ENCODE assay signal across 8 mouse cellular contexts in the genomic region with DNA sequence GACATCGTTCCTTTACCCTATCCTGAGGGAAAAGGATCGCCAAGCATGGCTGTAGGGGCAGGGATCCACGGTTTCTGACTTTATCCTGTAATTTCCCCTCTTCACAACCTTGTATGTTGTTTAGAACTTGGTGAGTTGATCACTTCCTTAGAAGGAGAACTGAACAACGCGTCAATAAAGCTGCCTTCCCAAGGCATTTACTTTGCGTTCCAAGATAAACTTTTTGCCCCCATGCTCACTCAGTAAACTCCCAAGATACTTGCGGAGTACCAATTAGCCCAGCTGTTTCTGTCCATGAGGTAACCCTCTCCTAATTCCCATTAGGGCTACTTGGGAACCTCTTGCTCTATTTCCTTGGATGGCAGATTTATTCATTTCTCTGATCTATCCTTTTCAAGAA. TPM values are rescaled to one million over a fixed set of nuclear protein-coding genes. Genes with fewer than 3 reads are reported as not detected.
DNase-seq lines count a peak whose midpoint lies in the region; ATAC-seq lines count a peak whose summit lies in the region.

No protein-coding gene starts in this region.

- peak overlapping the region; percentile 96 for H3K4me2 ChIP-seq in kidney, embryonic 16.5 days (replicated peaks; ENCODE audit: low read depth, low read length)
- H3K4me2 ChIP-seq in embryonic facial prominence, embryonic 12.5 days (replicated peaks): peak overlapping the region; percentile 91
- H3K4me2 ChIP-seq in hindbrain, embryonic 16.5 days (ENCODE audit: low read length): peak overlapping the region; percentile 98
- peak overlapping the region; percentile 96 for H3K4me2 ChIP-seq in midbrain, embryonic 16.5 days (ENCODE audit: low read length)

- H3K27me3 ChIP-seq in kidney, embryonic 16.5 days (ENCODE audit: insufficient read depth, low read length): no peaks in the 10 kb centered on the region
- H3K27me3 ChIP-seq in embryonic facial prominence, embryonic 12.5 days: no peaks in the 10 kb centered on the region
- H3K27me3 ChIP-seq in hindbrain, embryonic 16.5 days (replicated peaks; ENCODE audit: control insufficient read depth, insufficient read depth, low read length): no peaks in the 10 kb centered on the region
- peaks cover 3% of the 10 kb centered on the region; the same call in 1 of the 2 replicates for H3K27me3 ChIP-seq in midbrain, embryonic 16.5 days (ENCODE audit: control insufficient read depth, insufficient read depth, low read depth, low read length)

- peak overlapping the region; percentile 82 for H3K9ac ChIP-seq in kidney, embryonic 16.5 days (replicated peaks; ENCODE audit: low read length)
- H3K9ac ChIP-seq in embryonic facial prominence, embryonic 12.5 days: peak overlapping the region; percentile 77
- no peak overlapping the region for H3K9ac ChIP-seq in hindbrain, embryonic 16.5 days (ENCODE audit: low read depth, low read length)
- no peak overlapping the region for H3K9ac ChIP-seq in midbrain, embryonic 16.5 days (ENCODE audit: low read depth, low read length)

- H3K4me3 ChIP-seq in kidney, embryonic 16.5 days (ENCODE audit: low read length): peak overlapping the region; percentile 73
- H3K4me3 ChIP-seq in embryonic facial prominence, embryonic 12.5 days: peak overlapping the region; percentile 82
- H3K4me3 ChIP-seq in hindbrain, embryonic 16.5 days (ENCODE audit: low read length): peak overlapping the region; percentile 66
- H3K4me3 ChIP-seq in midbrain, embryonic 16.5 days (ENCODE audit: low read depth, low read length): peak overlapping the region; percentile 64

- peak overlapping the region; percentile 92 for H3K27ac ChIP-seq in kidney, embryonic 16.5 days (ENCODE audit: low read length)
- H3K27ac ChIP-seq in embryonic facial prominence, embryonic 12.5 days: peak overlapping the region; percentile 63
- H3K27ac ChIP-seq in hindbrain, embryonic 16.5 days (ENCODE audit: low read depth, low read length): no peak overlapping the region
- H3K27ac ChIP-seq in midbrain, embryonic 16.5 days (ENCODE audit: low read length): no peak overlapping the region

- H3K9me3 ChIP-seq in kidney, embryonic 16.5 days (ENCODE audit: low read length): no peaks in the 10 kb centered on the region
- no peaks in the 10 kb centered on the region for H3K9me3 ChIP-seq in embryonic facial prominence, embryonic 12.5 days
- no peaks in the 10 kb centered on the region for H3K9me3 ChIP-seq in hindbrain, embryonic 16.5 days (ENCODE audit: control insufficient read depth, low read length)
- no peaks in the 10 kb centered on the region for H3K9me3 ChIP-seq in midbrain, embryonic 16.5 days (replicated peaks; ENCODE audit: control insufficient read depth, low read length, poor library complexity, severe bottlenecking)

- no peak for ATAC-seq in kidney, embryonic 16.5 days (ENCODE audit: low FRiP score, low TSS enrichment)
- no peak for ATAC-seq in embryonic facial prominence, embryonic 12.5 days (ENCODE audit: insufficient number of reproducible peaks, insufficient read depth, low FRiP score, low TSS enrichment)
- ATAC-seq in hindbrain, embryonic 16.5 days: no peak
- no peak for ATAC-seq in midbrain, embryonic 16.5 days

- WGBS in kidney, embryonic 16.5 days: 38% methylated on average over 7 of the region's 7 CpGs
- WGBS in embryonic facial prominence, embryonic 12.5 days: 51% methylated on average over 7 of the region's 7 CpGs
- 66% methylated on average over 7 of the region's 7 CpGs for WGBS in hindbrain, embryonic 16.5 days
- WGBS in midbrain, embryonic 16.5 days: 65% methylated on average over 7 of the region's 7 CpGs

- DNase-seq in kidney, adult 18-20 months: no peak
- DNase-seq in left cerebral cortex, adult 9 months (ENCODE audit: low spot score in 2 of 2): no peak
- DNase-seq in adrenal gland, adult 18-20 months (ENCODE audit: low spot score in 2 of 2): no peak
- DNase-seq in embryo, embryonic 11 days: no peak

- H3K36me3 ChIP-seq in kidney, embryonic 16.5 days (ENCODE audit: insufficient read depth, low read length): peaks cover 11% of the 10 kb centered on the region; the same call in 1 of the 2 replicates
- peaks cover 7% of the 10 kb centered on the region; the same call in 1 of the 2 replicates for H3K36me3 ChIP-seq in embryonic facial prominence, embryonic 12.5 days
- H3K36me3 ChIP-seq in hindbrain, embryonic 16.5 days (ENCODE audit: control insufficient read depth, insufficient read depth, low read length): no peaks in the 10 kb centered on the region
- no peaks in the 10 kb centered on the region for H3K36me3 ChIP-seq in midbrain, embryonic 16.5 days (ENCODE audit: control insufficient read depth, insufficient read depth, low read length)

- peaks cover 31% of the 10 kb centered on the region for H3K4me1 ChIP-seq in kidney, embryonic 16.5 days (ENCODE audit: insufficient read depth, low read length)
- peaks cover 24% of the 10 kb centered on the region; the same call in 1 of the 2 replicates for H3K4me1 ChIP-seq in embryonic facial prominence, embryonic 12.5 days
- peaks cover 14% of the 10 kb centered on the region for H3K4me1 ChIP-seq in hindbrain, embryonic 16.5 days (ENCODE audit: control insufficient read depth, insufficient read depth, low read depth, low read length)
- peaks cover 5% of the 10 kb centered on the region; the same call in 1 of the 2 replicates for H3K4me1 ChIP-seq in midbrain, embryonic 16.5 days (ENCODE audit: control insufficient read depth, insufficient read depth, low read length)

RNA-seq across cellular contexts. Expression of a gene that starts 0.8 kb away (rescaled TPM):
- 26.0 and 31.4 TPM in 2 replicates for polyA plus RNA-seq in kidney, embryonic 16.5 days (2015; fragmentation: Nextera tagmentation; extraction: Ambion mirVana)
- polyA plus RNA-seq in embryonic facial prominence, embryonic 12.5 days (2016; fragmentation: Nextera tagmentation; extraction: Ambion mirVana): 26.2 and 28.3 TPM in 2 replicates
- 10.1 and 11.6 TPM in 2 replicates for polyA plus RNA-seq in hindbrain, embryonic 16.5 days (2015; fragmentation: Nextera tagmentation; extraction: Ambion mirVana)
- polyA plus RNA-seq in midbrain, embryonic 16.5 days (2015; fragmentation: Nextera tagmentation; extraction: Ambion mirVana): 7.1 and 8.1 TPM in 2 replicates
- 10 to 100 TPM; 13.3 to 13.6 TPM for total RNA-seq in adrenal gland, adult 18-20 months (2021)

Comparison
In these comparisons a context has a peak if more than half of its experiments do, and no peak if none do; other contexts are left out.
1. H3K27ac ChIP-seq: peak in kidney, embryonic 16.5 days (single experiment) and embryonic facial prominence, embryonic 12.5 days (single experiment); none in hindbrain, embryonic 16.5 days (single experiment) and midbrain, embryonic 16.5 days (single experiment).
2. H3K9ac ChIP-seq: peak in kidney, embryonic 16.5 days (single experiment) and embryonic facial prominence, embryonic 12.5 days (single experiment); none in hindbrain, embryonic 16.5 days (single experiment) and midbrain, embryonic 16.5 days (single experiment).
3. Peak in every context shown above with its lines, with median percentiles within 50 percentile points of each other: H3K4me2 ChIP-seq and H3K4me3 ChIP-seq.